ENCODE assay signal across 7 mouse cellular contexts in the genomic region with DNA sequence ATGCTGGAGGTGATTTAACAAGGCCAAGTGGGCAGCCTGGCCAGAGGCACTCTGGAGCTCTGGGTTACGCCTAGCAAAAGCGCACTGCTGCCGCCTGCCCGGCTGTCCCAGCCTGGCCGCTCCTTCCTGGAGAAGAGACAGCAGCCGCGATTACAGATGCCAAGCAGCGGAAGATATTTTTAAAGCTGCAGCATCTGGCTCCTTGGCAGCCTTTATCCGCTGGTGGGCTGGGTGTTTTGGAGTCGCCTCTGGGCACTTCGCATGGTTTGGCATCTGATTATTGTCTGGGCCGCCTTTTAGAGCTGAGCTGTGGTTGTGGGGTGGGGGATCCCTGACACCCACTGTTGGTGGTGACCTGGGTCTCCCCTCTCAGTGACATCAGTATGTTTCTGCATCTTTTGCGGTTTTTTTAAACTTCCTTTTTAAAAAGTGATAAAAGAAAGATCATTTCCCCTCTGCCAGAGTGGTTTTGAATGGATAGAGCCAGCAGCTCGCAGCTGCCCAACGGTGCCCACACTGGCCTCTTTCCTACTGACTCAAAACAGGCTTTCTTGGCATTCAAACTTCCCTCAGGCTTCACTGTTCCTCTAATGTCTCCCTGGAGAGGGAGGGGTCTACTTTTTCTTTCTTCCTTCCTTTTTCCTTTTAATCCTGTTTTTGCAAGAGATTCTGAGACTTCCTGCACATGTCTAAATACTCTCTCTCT.
DNase-seq lines count a peak whose midpoint lies in the region; ATAC-seq lines count a peak whose summit lies in the region.

No protein-coding gene starts in this region.

- peak overlapping the region; percentile 56 for H3K9ac ChIP-seq in forebrain, embryonic 13.5 days
- peak overlapping the region; percentile 8; the same call in 1 of the 2 replicates for H3K9ac ChIP-seq in heart, embryonic 15.5 days
- H3K9ac ChIP-seq in neural tube, embryonic 14.5 days (replicated peaks; ENCODE audit: low read depth, low read length): no peak overlapping the region; the same call in 1 of the 2 replicates

- peak overlapping the region; percentile 88 for H3K27ac ChIP-seq in forebrain, embryonic 13.5 days
- H3K27ac ChIP-seq in heart, embryonic 15.5 days: 0 out of 2 replicates have a peak overlapping the region, but pooled peaks have one; percentile 30
- H3K27ac ChIP-seq in neural tube, embryonic 14.5 days (ENCODE audit: low read depth, low read length): peak overlapping the region; percentile 55; the same call in 1 of the 2 replicates

- no peaks in the 10 kb centered on the region for H3K9me3 ChIP-seq in forebrain, embryonic 13.5 days (replicated peaks)
- H3K9me3 ChIP-seq in heart, embryonic 15.5 days (replicated peaks): no peaks in the 10 kb centered on the region
- no peaks in the 10 kb centered on the region for H3K9me3 ChIP-seq in neural tube, embryonic 14.5 days (ENCODE audit: control insufficient read depth, low read length)

- no peaks in the 10 kb centered on the region for H3K36me3 ChIP-seq in forebrain, embryonic 13.5 days (ENCODE audit: poor library complexity, severe bottlenecking)
- H3K36me3 ChIP-seq in heart, embryonic 15.5 days: no peaks in the 10 kb centered on the region
- no peaks in the 10 kb centered on the region for H3K36me3 ChIP-seq in neural tube, embryonic 14.5 days (ENCODE audit: control insufficient read depth, insufficient read depth, low read length)

- no peaks in the 10 kb centered on the region for H3K27me3 ChIP-seq in forebrain, embryonic 13.5 days
- no peaks in the 10 kb centered on the region for H3K27me3 ChIP-seq in heart, embryonic 15.5 days
- H3K27me3 ChIP-seq in neural tube, embryonic 14.5 days (ENCODE audit: control insufficient read depth, insufficient read depth, low read length): no peaks in the 10 kb centered on the region

- ATAC-seq in forebrain, embryonic 13.5 days: peak; percentile 87
- ATAC-seq in heart, embryonic 15.5 days (replicated peaks; ENCODE audit: insufficient number of reproducible peaks, insufficient read depth, low FRiP score, low read depth): 0 out of 2 replicates have a peak, but pooled peaks have one; percentile 22
- ATAC-seq in neural tube, embryonic 14.5 days (ENCODE audit: low read depth): peak; percentile 79
- ATAC-seq in activated CD4-positive, CD25-positive, alpha-beta regulatory T cell, adult 4 months: no peak

- DNase-seq in ovary, postnatal 36 days (ENCODE audit: low spot score): peak; percentile 23
- no peak for DNase-seq in ovary, adult 18-20 months (ENCODE audit: low spot score)
- DNase-seq in left cerebral cortex, adult 18-20 months (ENCODE audit: low spot score in 2 of 2): peak; percentile 46 to 70

- peaks cover 17% of the 10 kb centered on the region for H3K4me1 ChIP-seq in forebrain, embryonic 13.5 days
- H3K4me1 ChIP-seq in heart, embryonic 15.5 days (replicated peaks): peaks cover 8% of the 10 kb centered on the region
- peaks cover 10% of the 10 kb centered on the region for H3K4me1 ChIP-seq in neural tube, embryonic 14.5 days (ENCODE audit: control insufficient read depth, insufficient read depth, low read length)

- H3K4me2 ChIP-seq in forebrain, embryonic 13.5 days: peak overlapping the region; percentile 39
- H3K4me2 ChIP-seq in heart, embryonic 15.5 days: peak overlapping the region; percentile 48
- no peak overlapping the region; the same call in 1 of the 2 replicates for H3K4me2 ChIP-seq in neural tube, embryonic 14.5 days (ENCODE audit: low read depth, low read length)

- no peak overlapping the region for H3K4me3 ChIP-seq in forebrain, embryonic 13.5 days
- no peak overlapping the region for H3K4me3 ChIP-seq in heart, embryonic 15.5 days
- H3K4me3 ChIP-seq in neural tube, embryonic 14.5 days (ENCODE audit: low read depth, low read length): no peak overlapping the region; the same call in 1 of the 2 replicates

- WGBS in forebrain, embryonic 13.5 days: 29% methylated on average over 15 of the region's 15 CpGs
- WGBS in heart, embryonic 15.5 days: 32% methylated on average over 15 of the region's 15 CpGs
- 41% methylated on average over 15 of the region's 15 CpGs for WGBS in neural tube, embryonic 14.5 days

Comparison
In these comparisons a context has a peak if more than half of its experiments do, and no peak if none do; other contexts are left out.
1. H3K27ac ChIP-seq: peak in every context shown above with its lines; median percentile 88 in forebrain, embryonic 13.5 days; 55 in neural tube, embryonic 14.5 days; 30 in heart, embryonic 15.5 days.